Mouse (Mus musculus) heart, postnatal 0 days (tissue): ENCODE data around the gene Urm1. TPM values are rescaled to one million over a fixed set of nuclear protein-coding genes. Genes with fewer than 3 reads are reported as not detected.

Source experiments
- ATAC-seq: fragments of 200-750 bp; cut with Nextera tagmentation; 2 replicates; pipeline ENCODE4 v1.8.0; 2017; ENCODE audit warnings: low read depth, moderate number of reproducible peaks, moderate library complexity; ENCODE audit not compliant: insufficient read depth
- DNase-seq: peaks from one replicate; pipeline ENCODE4 v3.0.0-alpha.2; 2016; ENCODE audit warnings: low spot score
- H3K27ac ChIP-seq: fragments of 300-500 bp; sonication (generic); 2 replicates; pipeline ENCODE4 v1.5.1; 2014; ENCODE audit warnings: low read depth, mild to moderate bottlenecking
- H3K27me3 ChIP-seq: fragments of 300-500 bp; sonication (generic); 2 replicates; pipeline ENCODE4 v1.6.1; 2014; ENCODE audit warnings: low read length, mixed read lengths; ENCODE audit not compliant: control insufficient read depth, insufficient read depth
- H3K36me3 ChIP-seq: fragments of 300-500 bp; sonication (generic); replicated peaks from 2 replicates; pipeline ENCODE4 v1.6.1; 2014; ENCODE audit warnings: low read length, mixed read lengths; ENCODE audit not compliant: control insufficient read depth, insufficient read depth
- H3K4me1 ChIP-seq: fragments of 300-500 bp; sonication (generic); 2 replicates; pipeline ENCODE4 v1.6.1; 2014; ENCODE audit warnings: antibody characterized with exemption; ENCODE audit not compliant: control insufficient read depth, insufficient read depth
- H3K4me2 ChIP-seq: fragments of 300-500 bp; sonication (generic); 2 replicates; pipeline ENCODE4 v1.6.1; 2014; ENCODE audit warnings: low read depth, mild to moderate bottlenecking, low read length, moderate library complexity
- H3K4me3 ChIP-seq: fragments of 300-500 bp; sonication (generic); 2 replicates; pipeline ENCODE4 v1.5.1; 2014; ENCODE audit warnings: low read depth, low read length
- H3K9ac ChIP-seq: fragments of 300-500 bp; sonication (generic); replicated peaks from 2 replicates; pipeline ENCODE4 v1.6.1; 2014; ENCODE audit warnings: low read depth, low read length, mixed read lengths
- H3K9me3 ChIP-seq: fragments of 300-500 bp; sonication (generic); replicated peaks from 2 replicates; pipeline ENCODE4 v1.6.1; 2016; ENCODE audit warnings: low read length; ENCODE audit not compliant: control insufficient read depth
- CTCF ChIP-seq: IDR thresholded peaks from 2 replicates; pipeline ENCODE4 v1.5.1; 2016; ENCODE audit warnings: antibody characterized with exemption, control low read depth, low read depth
- EP300 ChIP-seq: IDR thresholded peaks from 2 replicates; pipeline ENCODE4 v1.6.1; 2016; ENCODE audit warnings: antibody characterized with exemption, low read depth
- WGBS: fragments of 180-500 bp; shearing (Covaris S2); extraction: QIAGEN DNeasy Blood & Tissue Kit; methylation state at CpG from one replicate; pipeline ENCODE4 v1.1.7; 2014; 5-methylcytosine and 5-hydroxymethylcytosine counted together
- polyA plus RNA-seq: library from polyadenylated mRNA; unstranded; fragments of >200 nt; fragmentation: Nextera tagmentation; extraction: Ambion mirVana; gene quantifications from 2 replicates; pipeline ENCODE4 v1.2.1, GENCODE M21; 2015
- total RNA-seq: library from RNA; depleted of rRNA; stranded (reverse); fragments of >200 nt; gene quantifications from 2 replicates; pipeline ENCODE4 v1.2.3, GENCODE M21; 2014; ENCODE audit warnings: low replicate concordance

Gene Urm1
- total and polyA plus RNA-seq, 2 experiments from 2014 or later = 14.2 to 30.0 TPM

DNA sequence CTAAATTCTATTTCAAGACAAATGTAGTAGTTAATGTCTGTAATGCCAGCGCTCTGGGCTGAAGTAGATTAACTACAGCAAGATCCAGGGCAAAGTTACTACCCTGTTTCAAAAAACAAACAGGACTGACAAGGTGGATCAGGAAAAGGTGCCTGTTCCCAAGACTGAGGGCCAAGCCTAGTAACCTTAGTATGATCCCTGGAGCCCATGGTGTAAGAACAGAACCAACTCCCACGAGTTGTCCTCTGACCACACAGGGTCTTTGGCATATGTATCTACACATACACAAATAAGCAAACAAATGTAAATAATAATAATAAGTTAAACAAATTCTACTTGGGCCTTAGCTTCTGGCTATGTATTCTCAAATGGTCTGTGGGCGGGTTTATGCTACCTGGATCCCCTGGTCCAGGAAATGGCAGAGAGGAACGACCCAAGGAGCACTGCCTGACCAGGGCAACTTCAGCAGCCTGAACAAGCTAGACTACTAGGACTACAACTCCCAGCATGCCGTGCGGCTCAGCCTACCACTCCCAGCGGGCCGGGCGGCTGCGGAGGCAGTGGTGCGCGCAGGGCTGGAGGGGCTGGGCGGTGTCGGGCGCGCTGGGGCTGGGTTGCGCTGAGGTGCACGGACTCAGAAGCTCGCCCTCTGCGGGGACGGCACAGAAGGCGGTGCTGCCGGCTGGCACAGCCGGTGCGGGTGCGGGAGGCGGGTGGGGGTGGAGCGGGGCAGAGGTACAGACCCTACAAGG lies 17.6 kb upstream of the Urm1 start, which contains the start of gene Slc27a4:
Gene Slc27a4 (plus strand): TSS at position 560 of the 752 bp plus-strand sequence.
- WGBS = 4% methylated on average over 24 of the region's 28 CpGs
- peak; percentile 98 for ATAC-seq
- Histone ChIP-seq H3K36me3 (peaks cover 30% of the 10 kb centered on the region), H3K9ac (peak within 1 kb of the TSS; percentile 77), H3K27me3 (no peaks in the 10 kb centered on the region), H3K4me3 (peak within 1 kb of the TSS; percentile 87), H3K4me2 (peak within 1 kb of the TSS; percentile 94), H3K9me3 (no peaks in the 10 kb centered on the region), H3K27ac (peak within 1 kb of the TSS; percentile 54; the same call in 1 of the 2 replicates), H3K4me1 (peaks cover 10% of the 10 kb centered on the region; the same call in 1 of the 2 replicates)
- TF ChIP-seq CTCF (no peak), EP300 (no peak)
- DNase-seq = peak; percentile 94

DNA sequence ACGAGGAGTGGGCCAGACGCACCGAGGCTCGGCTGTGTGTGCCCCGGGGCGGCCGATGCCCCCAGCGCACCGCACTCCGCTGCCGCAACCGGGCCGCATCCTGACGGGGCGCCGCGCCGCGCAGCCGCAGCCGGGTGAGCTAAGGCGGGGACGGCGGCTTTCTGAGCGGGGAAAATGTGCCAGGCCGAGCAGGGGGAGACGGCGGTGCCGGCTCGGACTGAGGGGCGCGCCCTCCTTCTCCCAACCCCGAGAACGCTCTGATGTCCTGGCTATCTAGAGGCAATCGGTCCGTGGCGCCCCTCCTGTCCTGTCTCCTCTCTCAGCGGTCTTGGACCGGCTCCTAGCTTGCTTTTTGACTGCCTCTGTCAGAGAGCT lies 17.1 kb upstream of the Urm1 start:
- Histone ChIP-seq H3K36me3 (peaks cover 34% of the 10 kb centered on the region), H3K4me1 (peaks cover 10% of the 10 kb centered on the region; the same call in 1 of the 2 replicates), H3K27ac (peak overlapping the region; percentile 54; the same call in 1 of the 2 replicates), H3K9me3 (no peaks in the 10 kb centered on the region), H3K9ac (peak overlapping the region; percentile 77), H3K4me2 (peak overlapping the region; percentile 94), H3K27me3 (no peaks in the 10 kb centered on the region), H3K4me3 (peak overlapping the region; percentile 87)
- DNase-seq = no peak
- WGBS = under 1% methylated on average over 38 of the region's 39 CpGs
- peak; percentile 57 for ATAC-seq
- TF ChIP-seq EP300 (no peak), CTCF (no peak)

DNA sequence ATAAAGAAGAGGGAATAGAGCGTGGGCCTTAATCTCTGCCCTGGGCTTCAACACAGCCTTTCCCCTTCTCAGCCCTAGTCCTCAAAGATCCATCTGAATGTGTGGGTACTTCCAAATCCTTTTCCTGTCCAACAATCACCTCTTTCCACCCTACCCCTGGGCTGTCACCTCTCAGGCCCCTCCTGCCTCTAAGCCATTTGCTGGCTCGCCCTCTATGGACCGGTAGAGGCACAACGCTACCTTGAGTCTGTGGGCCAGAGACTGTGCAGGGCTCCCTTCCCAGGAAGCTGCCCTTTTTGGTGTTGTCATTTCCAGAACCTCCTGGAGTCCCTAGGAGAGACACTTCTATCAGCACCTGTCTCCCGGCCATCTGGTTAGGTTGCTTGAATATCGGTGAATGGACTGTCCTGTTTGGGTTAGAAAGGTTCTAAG lies 16.5 kb upstream of the Urm1 start:
- DNase-seq (peak; percentile 26), ATAC-seq (peak; percentile 54)
- H3K36me3 ChIP-seq = peaks cover 40% of the 10 kb centered on the region
- no peak overlapping the region for H3K27ac ChIP-seq
- no peaks in the 10 kb centered on the region for H3K9me3 ChIP-seq
- H3K4me3 ChIP-seq = peak overlapping the region; percentile 87
- no peaks in the 10 kb centered on the region for H3K27me3 ChIP-seq
- H3K4me1 ChIP-seq = peaks cover 10% of the 10 kb centered on the region; the same call in 1 of the 2 replicates
- peak overlapping the region; percentile 94 for H3K4me2 ChIP-seq
- TF ChIP-seq EP300 (no peak), CTCF (peak; percentile 45)
- 22% methylated on average over 6 of the region's 6 CpGs for WGBS
- H3K9ac ChIP-seq = peak overlapping the region; percentile 77

DNA sequence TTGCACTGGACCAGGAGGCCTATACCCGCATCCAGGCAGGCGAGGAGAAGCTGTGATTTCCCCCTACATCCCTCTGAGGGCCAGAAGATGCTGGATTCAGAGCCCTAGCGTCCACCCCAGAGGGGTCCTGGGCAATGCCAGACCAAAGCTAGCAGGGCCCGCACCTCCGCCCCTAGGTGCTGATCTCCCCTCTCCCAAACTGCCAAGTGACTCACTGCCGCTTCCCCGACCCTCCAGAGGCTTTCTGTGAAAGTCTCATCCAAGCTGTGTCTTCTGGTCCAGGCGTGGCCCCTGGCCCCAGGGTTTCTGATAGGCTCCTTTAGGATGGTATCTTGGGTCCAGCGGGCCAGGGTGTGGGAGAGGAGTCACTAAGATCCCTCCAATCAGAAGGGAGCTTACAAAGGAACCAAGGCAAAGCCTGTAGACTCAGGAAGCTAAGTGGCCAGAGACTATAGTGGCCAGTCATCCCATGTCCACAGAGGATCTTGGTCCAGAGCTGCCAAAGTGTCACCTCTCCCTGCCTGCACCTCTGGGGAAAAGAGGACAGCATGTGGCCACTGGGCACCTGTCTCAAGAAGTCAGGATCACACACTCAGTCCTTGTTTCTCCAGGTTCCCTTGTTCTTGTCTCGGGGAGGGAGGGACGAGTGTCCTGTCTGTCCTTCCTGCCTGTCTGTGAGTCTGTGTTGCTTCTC lies 4.0 kb upstream of the Urm1 start:
- H3K4me1 ChIP-seq = no peaks in the 10 kb centered on the region
- ATAC-seq (no peak), DNase-seq (no peak)
- no peak overlapping the region for H3K4me2 ChIP-seq
- H3K9ac ChIP-seq = no peak overlapping the region
- H3K27ac ChIP-seq = no peak overlapping the region
- no peak for TF ChIP-seq EP300
- TF ChIP-seq CTCF = no peak
- H3K9me3 ChIP-seq = no peaks in the 10 kb centered on the region
- no peak overlapping the region for H3K4me3 ChIP-seq
- 77% methylated on average over 11 of the region's 11 CpGs for WGBS
- peaks cover 52% of the 10 kb centered on the region for H3K36me3 ChIP-seq
- no peaks in the 10 kb centered on the region for H3K27me3 ChIP-seq

DNA sequence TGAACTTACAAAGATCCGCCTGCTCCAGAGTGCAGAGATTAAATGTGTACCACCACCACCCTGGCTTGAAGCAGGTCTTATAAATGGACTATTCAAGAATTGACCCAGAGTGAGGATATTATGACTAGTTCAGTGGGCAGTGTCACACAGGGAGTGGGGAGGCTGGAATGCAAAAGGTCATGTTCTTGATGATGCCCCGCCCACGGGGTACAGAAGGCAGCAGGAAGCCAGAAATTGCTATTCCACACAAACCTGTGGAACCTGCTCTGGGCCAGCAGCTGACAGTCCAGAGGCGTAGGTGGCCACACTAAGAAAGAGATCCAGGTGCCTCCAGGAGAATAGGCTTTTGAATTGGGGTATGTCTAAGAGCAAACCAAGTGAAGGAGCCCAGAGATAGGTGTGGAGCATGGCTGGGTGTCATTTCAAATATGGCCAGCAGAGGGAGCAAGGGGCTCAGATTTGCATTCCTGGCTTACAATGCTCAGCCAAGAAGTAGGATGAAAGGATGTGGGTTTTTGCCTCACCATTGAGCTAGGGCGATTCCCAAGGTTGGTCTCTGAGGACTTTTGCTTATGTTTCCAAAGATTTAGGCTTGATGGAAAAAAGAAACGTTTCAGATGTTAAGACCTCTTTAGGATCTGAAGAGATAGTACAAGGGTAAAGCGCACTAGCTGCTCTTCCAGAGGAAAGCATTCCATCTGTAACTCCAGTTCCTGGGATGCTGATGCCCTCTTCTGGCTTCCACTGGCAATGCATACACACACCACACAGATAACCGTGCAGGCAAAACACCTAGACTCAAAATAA lies 2.2 kb upstream of the Urm1 start:
- Histone ChIP-seq H3K9me3 (no peaks in the 10 kb centered on the region), H3K9ac (no peak overlapping the region), H3K36me3 (peaks cover 37% of the 10 kb centered on the region), H3K27me3 (no peaks in the 10 kb centered on the region), H3K4me3 (no peak overlapping the region), H3K4me1 (no peaks in the 10 kb centered on the region), H3K4me2 (no peak overlapping the region), H3K27ac (no peak overlapping the region)
- WGBS = 33% methylated on average over 8 of the region's 8 CpGs
- peak; percentile 72 for DNase-seq
- peak; percentile 90 for TF ChIP-seq CTCF
- TF ChIP-seq EP300 = no peak
- ATAC-seq = peak; percentile 62; the same call in 1 of the 2 replicates
